Mouse (Mus musculus) liver, embryonic 16.5 days (tissue): ENCODE measurements around the gene Chka. TPM values are rescaled to one million over a fixed set of nuclear protein-coding genes. Genes with fewer than 3 reads are reported as not detected.

ENCODE experiments used
- ATAC-seq: fragments of 200-750 bp; cut with Nextera tagmentation; 2 replicates; pipeline ENCODE4 v1.8.0; 2017; ENCODE audit warnings: low read depth, mild to moderate bottlenecking, moderate number of reproducible peaks, moderate library complexity
- H3K27ac ChIP-seq: fragments of 300-500 bp; sonication (generic); 2 replicates; pipeline ENCODE4 v1.5.1; 2014; ENCODE audit warnings: mild to moderate bottlenecking, low read length
- H3K27me3 ChIP-seq: fragments of 300-500 bp; sonication (generic); 2 replicates; pipeline ENCODE4 v1.6.1; 2014; ENCODE audit warnings: low read depth, low read length, mixed read lengths; ENCODE audit not compliant: control insufficient read depth, insufficient read depth
- H3K36me3 ChIP-seq: fragments of 300-500 bp; sonication (generic); 2 replicates; pipeline ENCODE4 v1.6.1; 2014; ENCODE audit warnings: mild to moderate bottlenecking; ENCODE audit not compliant: control insufficient read depth, insufficient read depth
- H3K4me1 ChIP-seq: fragments of 300-500 bp; sonication (generic); 2 replicates; pipeline ENCODE4 v1.6.1; 2014; ENCODE audit warnings: low read depth, low read length, mixed read lengths; ENCODE audit not compliant: control insufficient read depth
- H3K4me2 ChIP-seq: fragments of 300-500 bp; sonication (generic); 2 replicates; pipeline ENCODE4 v1.6.1; 2014; ENCODE audit warnings: low read depth, low read length, mixed read lengths
- H3K4me3 ChIP-seq: fragments of 300-500 bp; sonication (generic); 2 replicates; pipeline ENCODE4 v1.5.1; 2014; ENCODE audit warnings: low read depth, mild to moderate bottlenecking, low read length
- H3K9ac ChIP-seq: fragments of 300-500 bp; sonication (generic); 2 replicates; pipeline ENCODE4 v1.6.1; 2014; ENCODE audit warnings: low read depth, low read length
- H3K9me3 ChIP-seq: fragments of 300-500 bp; sonication (generic); replicated peaks from 2 replicates; pipeline ENCODE4 v1.6.1; 2016; ENCODE audit warnings: low read length; ENCODE audit not compliant: control insufficient read depth
- WGBS: fragments of 180-500 bp; shearing (Covaris S2); extraction: QIAGEN DNeasy Blood & Tissue Kit; methylation state at CpG from one replicate; pipeline ENCODE4 v1.1.7; 2014; ENCODE audit not compliant: insufficient replicate concordance; 5-methylcytosine and 5-hydroxymethylcytosine counted together
- polyA plus RNA-seq: library from polyadenylated mRNA; unstranded; fragments of >200 nt; fragmentation: Nextera tagmentation; extraction: Ambion mirVana; gene quantifications from 2 replicates; pipeline ENCODE4 v1.2.1, GENCODE M21; 2015

Chka gene
- polyA plus RNA-seq, 1 experiment from 2014 or later: 19.3 TPM

GRCm38 (mm10) chr19:3926685-3927084 lies 75.1 kb downstream of the Chka start:
- Histone ChIP-seq H3K4me3 (no peak overlapping the region), H3K9me3 (no peaks in the 10 kb centered on the region), H3K27me3 (no peaks in the 10 kb centered on the region), H3K27ac (no peak overlapping the region), H3K4me2 (no peak overlapping the region), H3K4me1 (peaks cover 21% of the 10 kb centered on the region), H3K9ac (no peak overlapping the region), H3K36me3 (no peaks in the 10 kb centered on the region)
- 73% methylated on average over 6 of the region's 6 CpGs for WGBS
- ATAC-seq: no peak

GRCm38 (mm10) chr19:3927989-3928388 lies 76.4 kb downstream of the Chka start:
- Histone ChIP-seq H3K36me3 (no peaks in the 10 kb centered on the region), H3K27me3 (no peaks in the 10 kb centered on the region), H3K4me3 (no peak overlapping the region), H3K9me3 (no peaks in the 10 kb centered on the region), H3K4me2 (no peak overlapping the region), H3K4me1 (peaks cover 18% of the 10 kb centered on the region), H3K9ac (no peak overlapping the region), H3K27ac (peak overlapping the region; percentile 14; the same call in 1 of the 2 replicates)
- ATAC-seq: no peak
- 48% methylated on average over 4 of the region's 4 CpGs for WGBS

- Histone ChIP-seq H3K4me3 (peak overlapping the region; percentile 26; the same call in 1 of the 2 replicates), H3K27ac (peak overlapping the region; percentile 54), H3K9me3 (no peaks in the 10 kb centered on the region), H3K4me1 (peaks cover 14% of the 10 kb centered on the region), H3K27me3 (no peaks in the 10 kb centered on the region), H3K9ac (no peak overlapping the region), H3K4me2 (0 out of 2 replicates have a peak overlapping the region, but pooled peaks have one; percentile 14), H3K36me3 (no peaks in the 10 kb centered on the region)
- WGBS: 62% methylated on average over 4 of the region's 4 CpGs
- no peak for ATAC-seq
Measured at GRCm38 (mm10) chr19:3928779-3929178, 77.2 kb downstream of the Chka start.

GRCm38 (mm10) chr19:3929211-3929941 lies 77.8 kb downstream of the Chka start, which contains the start of gene Aldh3b1:
Gene Aldh3b1 (minus strand): TSS chr19:3929808.
- H3K27ac ChIP-seq: peak within 1 kb of the TSS; percentile 54
- peak within 1 kb of the TSS; percentile 26; the same call in 1 of the 2 replicates for H3K4me3 ChIP-seq

GRCm38 (mm10) chr19:3930262-3931057 lies 78.9 kb downstream of the Chka start:
- Histone ChIP-seq H3K36me3 (no peaks in the 10 kb centered on the region), H3K4me2 (no peak overlapping the region), H3K4me3 (no peak overlapping the region), H3K27me3 (peaks cover 2% of the 10 kb centered on the region; the same call in 1 of the 2 replicates), H3K9ac (no peak overlapping the region), H3K27ac (peak overlapping the region; percentile 13), H3K4me1 (peaks cover 12% of the 10 kb centered on the region), H3K9me3 (no peaks in the 10 kb centered on the region)
- WGBS: 65% methylated on average over 21 of the region's 21 CpGs
- ATAC-seq: no peak

More at GRCm38 (mm10) chr19:3929211-3929941, 77.8 kb downstream of the Chka start, which contains the start of gene Aldh3b1:
- Histone ChIP-seq H3K36me3 (no peaks in the 10 kb centered on the region), H3K4me2 (peak within 1 kb of the TSS; percentile 28; the same call in 1 of the 2 replicates), H3K9ac (no peak within 1 kb of the TSS; the same call in 1 of the 2 replicates), H3K9me3 (no peaks in the 10 kb centered on the region), H3K27me3 (no peaks in the 10 kb centered on the region), H3K4me1 (peaks cover 14% of the 10 kb centered on the region)
- peak; percentile 77 for ATAC-seq
- 19% methylated on average over 12 of the region's 12 CpGs for WGBS

GRCm38 (mm10) chr19:3931716-3932115 lies 80.1 kb downstream of the Chka start:
- no peak for ATAC-seq
- Histone ChIP-seq H3K27ac (no peak overlapping the region), H3K9ac (no peak overlapping the region), H3K4me3 (no peak overlapping the region), H3K36me3 (no peaks in the 10 kb centered on the region), H3K4me1 (peaks cover 17% of the 10 kb centered on the region), H3K27me3 (peaks cover 2% of the 10 kb centered on the region), H3K4me2 (no peak overlapping the region), H3K9me3 (no peaks in the 10 kb centered on the region)
- WGBS: 61% methylated on average over 9 of the region's 9 CpGs

GRCm38 (mm10) chr19:3935032-3935895 lies 83.7 kb downstream of the Chka start, which contains the start of gene Unc93b1:
Gene Unc93b1 (plus strand): TSS chr19:3935186.
- Histone ChIP-seq H3K9ac (peak within 1 kb of the TSS; percentile 58), H3K9me3 (no peaks in the 10 kb centered on the region), H3K27ac (peak within 1 kb of the TSS; percentile 39; the same call in 1 of the 2 replicates), H3K27me3 (peaks cover 2% of the 10 kb centered on the region), H3K36me3 (no peaks in the 10 kb centered on the region), H3K4me1 (peaks cover 12% of the 10 kb centered on the region), H3K4me2 (peak within 1 kb of the TSS; percentile 54), H3K4me3 (peak within 1 kb of the TSS; percentile 55)
- peak; percentile 79 for ATAC-seq
- 3% methylated on average over 42 of the region's 42 CpGs for WGBS
